Mouse (Mus musculus): ENCODE data around the gene Gm17720.

DNA sequence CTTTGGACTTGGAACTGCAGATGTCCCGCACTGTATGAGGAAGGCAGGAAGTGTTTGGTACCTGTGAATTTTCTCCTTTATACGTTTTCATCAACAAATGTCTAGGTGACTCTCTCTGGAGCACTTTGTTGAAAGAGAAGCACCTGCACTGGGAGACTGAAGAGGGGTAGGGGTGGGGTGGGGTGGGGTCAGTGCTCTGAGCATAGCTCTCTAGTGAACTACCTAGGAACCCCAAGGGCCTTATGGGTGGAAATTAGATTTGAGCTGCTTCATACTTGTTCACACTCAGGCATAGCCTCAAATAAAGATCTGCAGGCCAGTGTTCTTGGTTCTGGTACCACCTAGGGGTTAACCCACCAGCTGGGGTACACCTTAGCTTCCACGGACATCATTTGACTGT is at the start of gene Gm17720:
- TF ChIP-seq CTCF (conservative IDR thresholded peaks at IDR 0.05; ENCODE audit: insufficient read depth, insufficient read length, low read depth, low read length) (no peak), POLR2A (IDR thresholded peaks at IDR 0.05; ENCODE audit: low read depth, low read length) (no peak)

All from kidney, adult 2 months (tissue).